Mouse (Mus musculus) gastrocnemius, postnatal 25 days (tissue): ENCODE measurements around the gene Elovl7. TPM values are rescaled to one million over a fixed set of nuclear protein-coding genes. Genes with fewer than 3 reads are reported as not detected.

Experiments
- DNase-seq: peaks from one replicate; pipeline ENCODE4 v3.0.0; 2022
- total RNA-seq, 2 experiments: library from RNA; stranded (reverse); gene quantifications; 1 replicate in 1 of 2; 2 replicates in 1 of 2; pipeline ENCODE4 v1.2.3; 2021

Gene Elovl7
- total RNA-seq, 2 experiments from 2014 or later, result 0.36 to 0.78 TPM

GRCm38 (mm10) chr13:108241715-108242114, 27.5 kb downstream of the Elovl7 start:
- no peak for DNase-seq

- DNase-seq, result no peak
Measured at GRCm38 (mm10) chr13:108245086-108245697, 31.0 kb downstream of the Elovl7 start.

- DNase-seq, result no peak
Measured at GRCm38 (mm10) chr13:108251106-108251505, 36.9 kb downstream of the Elovl7 start.

GRCm38 (mm10) chr13:108253977-108254376, 39.8 kb downstream of the Elovl7 start:
- no peak for DNase-seq

- no peak for DNase-seq
Measured at GRCm38 (mm10) chr13:108263042-108263441, 48.8 kb downstream of the Elovl7 start.

- no peak for DNase-seq
Measured at GRCm38 (mm10) chr13:108265394-108265793, 51.2 kb downstream of the Elovl7 start.

GRCm38 (mm10) chr13:108267841-108268634, 53.8 kb downstream of the Elovl7 start:
- no peak for DNase-seq

GRCm38 (mm10) chr13:108271458-108272148, 57.4 kb downstream of the Elovl7 start:
- no peak for DNase-seq

GRCm38 (mm10) chr13:108272332-108272731, 58.1 kb downstream of the Elovl7 start:
- no peak for DNase-seq

- no peak for DNase-seq
Measured at GRCm38 (mm10) chr13:108273034-108273433, 58.8 kb downstream of the Elovl7 start.

GRCm38 (mm10) chr13:108273456-108273855, 59.3 kb downstream of the Elovl7 start:
- DNase-seq, result no peak

- DNase-seq, result no peak
Measured at GRCm38 (mm10) chr13:108276561-108276960, 62.4 kb downstream of the Elovl7 start.

GRCm38 (mm10) chr13:108277320-108277719, 63.1 kb downstream of the Elovl7 start:
- DNase-seq, result no peak

- no peak for DNase-seq
Measured at GRCm38 (mm10) chr13:108278592-108278991, 64.4 kb downstream of the Elovl7 start.

GRCm38 (mm10) chr13:108284312-108284711, 70.1 kb downstream of the Elovl7 start:
- no peak for DNase-seq

GRCm38 (mm10) chr13:108287953-108288352, 73.7 kb downstream of the Elovl7 start:
- no peak for DNase-seq

- DNase-seq, result no peak
Measured at GRCm38 (mm10) chr13:108289436-108289835, 75.2 kb downstream of the Elovl7 start.

- no peak for DNase-seq
Measured at GRCm38 (mm10) chr13:108290314-108290713, 76.1 kb downstream of the Elovl7 start.

GRCm38 (mm10) chr13:108297350-108298093, 83.3 kb downstream of the Elovl7 start:
- peak; percentile 48 for DNase-seq

GRCm38 (mm10) chr13:108298241-108298640, 84.0 kb downstream of the Elovl7 start:
- DNase-seq, result no peak

GRCm38 (mm10) chr13:108300346-108300950, 86.2 kb downstream of the Elovl7 start:
- DNase-seq, result no peak

GRCm38 (mm10) chr13:108301411-108301810, 87.2 kb downstream of the Elovl7 start:
- DNase-seq, result no peak
